Mouse (Mus musculus): Measurements from ENCODE around the gene Afdn.
"Not testable (repeated sequence)": the region's sequence is repeated elsewhere in the genome, so short reads cannot be mapped to it uniquely, and the experiment has no call there.

The Afdn gene

GRCm38 (mm10) chr17:13874245-13874644 lies 113.9 kb downstream of the Afdn start:
- no peak for DNase-seq (ENCODE audit: low read depth, low spot score)

GRCm38 (mm10) chr17:13877460-13877859 lies 117.1 kb downstream of the Afdn start:
- no peak for DNase-seq (ENCODE audit: low read depth, low spot score)

- DNase-seq (ENCODE audit: low read depth, low spot score), result no peak
These were observed 119.4 kb downstream of the Afdn start for GRCm38 (mm10) chr17:13879731-13880130.

GRCm38 (mm10) chr17:13883540-13883939 lies 123.2 kb downstream of the Afdn start:
- peak; percentile 57 for DNase-seq (ENCODE audit: low read depth, low spot score)

GRCm38 (mm10) chr17:13889818-13890434 lies 129.6 kb downstream of the Afdn start:
- DNase-seq (ENCODE audit: low read depth, low spot score), result no peak

- no peak for DNase-seq (ENCODE audit: low read depth, low spot score)
These were observed 130.6 kb downstream of the Afdn start for GRCm38 (mm10) chr17:13890932-13891331.

GRCm38 (mm10) chr17:13898838-13899237 lies 138.5 kb downstream of the Afdn start:
- DNase-seq (ENCODE audit: low read depth, low spot score), result no peak

GRCm38 (mm10) chr17:13899241-13899640 lies 138.9 kb downstream of the Afdn start:
- DNase-seq (ENCODE audit: low read depth, low spot score), result no peak

GRCm38 (mm10) chr17:13903793-13904192 lies 143.5 kb downstream of the Afdn start:
- DNase-seq (ENCODE audit: low read depth, low spot score), result no peak

- DNase-seq (ENCODE audit: low read depth, low spot score), result peak; percentile 82
These were observed 146.7 kb downstream of the Afdn start for GRCm38 (mm10) chr17:13907082-13907481.

GRCm38 (mm10) chr17:13907681-13908080 lies 147.3 kb downstream of the Afdn start:
- no peak for DNase-seq (ENCODE audit: low read depth, low spot score)

- DNase-seq (ENCODE audit: low read depth, low spot score), result no peak
These were observed 153.6 kb downstream of the Afdn start for GRCm38 (mm10) chr17:13913951-13914350.

GRCm38 (mm10) chr17:13914531-13914930 lies 154.2 kb downstream of the Afdn start:
- DNase-seq (ENCODE audit: low read depth, low spot score), result no peak

- DNase-seq (ENCODE audit: low read depth, low spot score), result no peak
These were observed 160.4 kb downstream of the Afdn start for GRCm38 (mm10) chr17:13920771-13921170.

GRCm38 (mm10) chr17:13923418-13923817 lies 163.1 kb downstream of the Afdn start:
- DNase-seq (ENCODE audit: low read depth, low spot score), result no peak

- DNase-seq (ENCODE audit: low read depth, low spot score), result no peak
These were observed 164.2 kb downstream of the Afdn start for GRCm38 (mm10) chr17:13924588-13924987.

GRCm38 (mm10) chr17:13925931-13926330 lies 165.6 kb downstream of the Afdn start:
- peak; percentile 60 for DNase-seq (ENCODE audit: low read depth, low spot score)

- DNase-seq (ENCODE audit: low read depth, low spot score), result peak; percentile 68
These were observed 170.1 kb downstream of the Afdn start for GRCm38 (mm10) chr17:13930421-13930820.

GRCm38 (mm10) chr17:13935364-13935763 lies 175.0 kb downstream of the Afdn start:
- DNase-seq (ENCODE audit: low read depth, low spot score), result not testable (repeated sequence)

- DNase-seq (ENCODE audit: low read depth, low spot score), result no peak
These were observed 177.4 kb downstream of the Afdn start for GRCm38 (mm10) chr17:13937787-13938186.

GRCm38 (mm10) chr17:13938652-13939051 lies 178.3 kb downstream of the Afdn start:
- no peak for DNase-seq (ENCODE audit: low read depth, low spot score)

GRCm38 (mm10) chr17:13939231-13939630 lies 178.9 kb downstream of the Afdn start:
- not testable (repeated sequence) for DNase-seq (ENCODE audit: low read depth, low spot score)

- peak; percentile 72 for DNase-seq (ENCODE audit: low read depth, low spot score)
These were observed 180.1 kb downstream of the Afdn start for GRCm38 (mm10) chr17:13940487-13940886.

GRCm38 (mm10) chr17:13948073-13948472 lies 187.7 kb downstream of the Afdn start, which contains the start of gene Gm7168:
Gm7168 (plus strand) TSS chr17:13948373.
- not testable (repeated sequence) for DNase-seq (ENCODE audit: low read depth, low spot score)

Data from A20 (cell line).